Mouse (Mus musculus) embryonic fibroblast, embryonic 13.5 days (primary cell): ENCODE measurements at regions not wholly inside any gene's neighbourhood (a gene's known extent, or its start where the extent isn't known, plus 50 kb on each side); places are given as distances from the start of the nearest gene placed in this dataset.

Experiments used
- H3K27ac ChIP-seq: 2 replicates; pipeline ENCODE4 v1.5.1; 2012; ENCODE audit warnings: low read length, control low read depth, inconsistent platforms; ENCODE audit not compliant: insufficient read depth
- H3K4me1 ChIP-seq: 2 replicates; pipeline ENCODE4 v1.6.1; 2011; ENCODE audit warnings: low read length; ENCODE audit not compliant: control insufficient read depth, insufficient read depth
- H3K4me3 ChIP-seq: 2 replicates; pipeline ENCODE4 v1.5.1; 2011; ENCODE audit warnings: mild to moderate bottlenecking, control low read depth, low read length; ENCODE audit not compliant: insufficient read depth
- CTCF ChIP-seq: IDR thresholded peaks from 2 replicates; pipeline ENCODE4 v1.5.1; 2011; ENCODE audit warnings: mild to moderate bottlenecking, control low read depth, low read length, moderate library complexity, borderline replicate concordance; ENCODE audit not compliant: insufficient read depth
- POLR2A ChIP-seq: IDR thresholded peaks from 2 replicates; pipeline ENCODE4 v1.6.1; 2011; ENCODE audit warnings: low read depth, mild to moderate bottlenecking, control low read depth, low read length, moderate library complexity

DNA sequence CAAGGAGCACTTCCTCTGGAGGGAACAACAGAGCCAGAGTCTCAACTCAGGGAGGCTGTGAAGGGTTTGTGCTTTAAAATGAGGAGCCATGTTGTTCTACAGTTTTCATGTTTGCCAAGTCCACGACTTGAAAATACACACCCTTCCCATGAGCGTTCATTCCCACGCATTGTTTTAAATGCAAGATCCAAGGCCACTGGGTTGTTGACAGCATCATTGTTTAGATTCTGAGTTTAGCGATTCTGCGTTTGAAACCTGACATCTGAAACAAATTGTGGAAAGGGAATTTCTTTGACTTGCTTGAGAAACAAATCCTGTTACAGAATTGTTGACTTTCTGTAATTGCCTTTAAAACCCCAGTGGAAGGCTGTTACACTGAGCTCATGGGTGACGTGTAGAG, 248.0 kb downstream of the Irs2 start:
- TF ChIP-seq POLR2A = no peak
- TF ChIP-seq CTCF = no peak
- Histone ChIP-seq H3K4me3 (no peak overlapping the region), H3K4me1 (peaks cover 2% of the 10 kb centered on the region; the same call in 1 of the 2 replicates), H3K27ac (no peak overlapping the region)

DNA sequence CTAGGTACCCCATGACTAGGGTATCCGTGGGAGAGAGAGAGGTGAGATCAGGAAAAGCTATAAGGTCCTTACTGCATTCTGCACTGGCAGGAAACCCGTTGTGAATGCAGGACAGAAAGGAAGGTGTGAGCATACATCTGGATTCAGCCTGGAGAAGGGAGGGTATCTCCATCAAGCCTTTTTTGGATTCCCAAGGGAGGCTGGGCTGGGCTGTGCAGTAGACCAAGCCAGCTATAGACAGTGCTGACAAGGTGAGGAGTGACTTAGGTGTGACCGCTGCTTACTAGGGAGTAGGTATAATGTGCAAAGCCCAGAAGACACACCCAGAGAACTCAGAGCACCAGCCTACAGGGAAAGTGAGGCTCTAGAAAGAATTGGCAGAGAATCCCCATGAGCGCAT, 250.1 kb downstream of the Irs2 start:
- Histone ChIP-seq H3K4me1 (peaks cover 2% of the 10 kb centered on the region; the same call in 1 of the 2 replicates), H3K27ac (no peak overlapping the region), H3K4me3 (no peak overlapping the region)
- no peak for TF ChIP-seq CTCF
- no peak for TF ChIP-seq POLR2A

DNA sequence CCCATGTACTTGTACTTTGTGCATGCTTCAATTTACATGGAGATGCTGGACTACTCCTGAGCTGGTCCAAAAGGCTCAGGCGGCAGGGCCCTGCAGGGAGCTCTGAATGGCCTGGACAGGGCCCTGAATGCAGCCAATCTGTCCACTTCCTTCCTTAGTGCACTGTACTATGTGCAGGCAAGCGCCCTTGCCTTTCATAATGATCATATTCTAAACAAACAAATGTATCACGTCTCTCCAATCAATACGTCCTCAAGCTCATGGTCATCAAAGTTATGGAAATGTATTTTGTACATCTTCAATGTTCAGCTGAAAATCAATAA, 253.3 kb downstream of the Irs2 start:
- Histone ChIP-seq H3K4me3 (no peak overlapping the region), H3K27ac (no peak overlapping the region), H3K4me1 (no peaks in the 10 kb centered on the region)
- TF ChIP-seq CTCF (no peak), POLR2A (no peak)

DNA sequence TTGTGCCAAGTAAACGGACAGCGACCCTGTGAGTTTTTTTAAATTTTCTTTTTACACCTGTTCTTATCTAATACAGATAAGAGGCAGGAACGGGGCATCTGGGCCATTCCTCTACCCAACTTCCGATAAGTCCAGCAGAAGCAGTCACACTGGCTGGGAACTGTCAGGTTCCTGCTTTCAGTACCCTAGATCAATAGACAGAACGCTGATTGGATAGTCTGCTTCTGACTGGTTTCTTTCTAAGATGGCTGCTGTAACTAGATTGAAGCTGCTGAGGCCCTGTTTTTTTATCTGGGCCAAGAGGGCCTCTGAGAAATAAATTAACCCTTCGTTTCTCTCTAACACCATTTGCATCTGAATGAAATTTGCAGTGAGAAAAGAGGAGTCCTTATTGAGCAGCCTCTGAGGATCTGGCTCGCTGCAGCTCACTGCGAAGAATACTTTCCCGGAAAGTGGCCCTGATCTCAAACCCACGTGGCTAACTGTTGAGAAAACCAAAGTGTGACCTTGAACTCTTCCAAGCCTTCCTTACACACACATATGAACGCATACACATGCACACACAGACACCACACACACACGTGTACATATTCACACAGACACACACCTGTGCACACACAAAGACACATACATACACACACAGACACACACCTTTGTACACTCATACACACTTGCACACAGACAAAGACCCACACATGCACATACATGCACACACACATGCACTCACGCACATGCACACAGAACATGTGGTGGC, 253.8 kb downstream of the Irs2 start:
- TF ChIP-seq POLR2A (no peak), CTCF (no peak)
- no peak overlapping the region for H3K4me3 ChIP-seq
- no peak overlapping the region for H3K27ac ChIP-seq
- no peaks in the 10 kb centered on the region for H3K4me1 ChIP-seq

DNA sequence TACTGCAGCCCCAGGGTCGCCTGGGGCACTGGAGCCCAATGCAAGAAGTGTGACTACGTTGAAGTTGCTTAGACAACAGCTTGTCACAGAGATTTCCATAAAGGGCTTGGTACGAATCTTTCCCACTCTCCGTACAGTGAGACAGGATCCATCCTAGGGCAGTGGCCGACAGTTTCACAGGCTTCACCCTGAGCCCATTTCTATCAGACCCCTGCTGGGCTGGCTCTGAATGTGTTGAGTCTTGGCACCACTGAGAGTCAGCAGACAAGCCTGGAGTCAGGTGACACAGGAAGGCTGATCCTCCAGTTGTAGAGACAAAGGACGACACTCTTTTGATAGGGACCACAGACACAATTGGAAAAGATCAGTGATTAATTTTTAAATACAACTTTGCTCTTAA, 255.2 kb downstream of the Irs2 start:
- H3K4me1 ChIP-seq = no peaks in the 10 kb centered on the region
- H3K4me3 ChIP-seq = no peak overlapping the region
- no peak overlapping the region for H3K27ac ChIP-seq
- TF ChIP-seq CTCF (no peak), POLR2A (no peak)

DNA sequence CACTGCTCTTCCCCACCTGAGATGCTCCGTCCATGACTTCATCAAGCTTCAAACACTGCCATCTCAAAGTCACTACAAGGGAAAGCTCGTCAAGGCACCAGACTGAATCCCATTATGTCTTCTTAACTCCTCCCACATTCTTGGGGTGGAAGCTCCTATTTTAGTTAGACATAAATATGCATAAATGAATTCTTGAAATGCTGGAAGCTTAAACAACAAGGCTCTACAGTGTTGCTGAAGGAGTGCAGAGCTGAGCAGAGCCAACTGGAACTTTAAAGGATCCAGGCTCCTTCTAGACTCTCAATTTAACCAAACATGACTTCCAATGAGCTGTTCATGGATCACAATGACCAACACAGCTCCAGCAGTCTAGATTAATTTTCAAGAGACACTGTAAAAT, 261.1 kb downstream of the Irs2 start:
- TF ChIP-seq CTCF (no peak), POLR2A (no peak)
- Histone ChIP-seq H3K4me3 (no peak overlapping the region), H3K27ac (no peak overlapping the region), H3K4me1 (peaks cover 3% of the 10 kb centered on the region; the same call in 1 of the 2 replicates)

DNA sequence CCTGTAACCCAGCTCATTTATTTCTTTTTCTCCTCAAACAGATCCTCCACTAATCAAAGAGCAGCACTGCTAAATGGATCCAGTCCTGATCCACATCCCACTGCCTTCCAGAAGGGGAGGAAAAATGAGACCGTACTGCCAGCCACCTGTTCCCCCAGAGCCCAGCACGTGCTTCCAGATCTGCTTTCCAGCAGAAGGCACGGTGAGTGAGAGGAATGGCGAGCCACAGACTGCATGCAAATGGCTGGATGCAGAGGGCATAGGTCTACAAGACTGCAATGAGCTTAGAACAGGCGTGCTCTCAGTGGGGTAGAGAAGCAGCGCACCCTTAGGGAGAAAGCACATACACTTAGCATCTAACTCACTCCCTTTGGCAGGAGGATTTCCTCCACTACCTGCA, 265.0 kb downstream of the Irs2 start:
- Histone ChIP-seq H3K27ac (no peak overlapping the region), H3K4me3 (no peak overlapping the region), H3K4me1 (peaks cover 3% of the 10 kb centered on the region; the same call in 1 of the 2 replicates)
- TF ChIP-seq CTCF (no peak), POLR2A (no peak)

DNA sequence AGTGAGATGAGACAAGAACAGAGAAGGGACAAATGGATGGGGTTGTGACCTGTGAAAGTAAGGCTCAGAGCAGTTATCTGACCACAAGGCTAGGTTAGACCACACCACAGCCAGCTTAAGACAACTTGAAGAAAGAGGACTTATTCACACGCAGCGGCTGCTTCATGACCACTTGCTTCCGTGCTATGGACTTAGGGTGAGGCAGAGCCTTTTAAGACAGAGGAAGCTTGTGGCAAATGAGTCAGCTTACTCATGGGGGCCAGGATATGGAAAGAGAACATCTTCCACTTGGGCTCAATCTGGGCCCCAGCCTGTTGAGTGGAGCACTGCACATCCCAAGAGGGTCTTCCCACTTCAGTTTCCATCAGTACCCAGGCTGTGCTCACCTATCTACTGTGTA, 267.4 kb downstream of the Irs2 start:
- TF ChIP-seq CTCF = no peak
- no peak for TF ChIP-seq POLR2A
- no peaks in the 10 kb centered on the region for H3K4me1 ChIP-seq
- no peak overlapping the region for H3K27ac ChIP-seq
- H3K4me3 ChIP-seq = no peak overlapping the region

DNA sequence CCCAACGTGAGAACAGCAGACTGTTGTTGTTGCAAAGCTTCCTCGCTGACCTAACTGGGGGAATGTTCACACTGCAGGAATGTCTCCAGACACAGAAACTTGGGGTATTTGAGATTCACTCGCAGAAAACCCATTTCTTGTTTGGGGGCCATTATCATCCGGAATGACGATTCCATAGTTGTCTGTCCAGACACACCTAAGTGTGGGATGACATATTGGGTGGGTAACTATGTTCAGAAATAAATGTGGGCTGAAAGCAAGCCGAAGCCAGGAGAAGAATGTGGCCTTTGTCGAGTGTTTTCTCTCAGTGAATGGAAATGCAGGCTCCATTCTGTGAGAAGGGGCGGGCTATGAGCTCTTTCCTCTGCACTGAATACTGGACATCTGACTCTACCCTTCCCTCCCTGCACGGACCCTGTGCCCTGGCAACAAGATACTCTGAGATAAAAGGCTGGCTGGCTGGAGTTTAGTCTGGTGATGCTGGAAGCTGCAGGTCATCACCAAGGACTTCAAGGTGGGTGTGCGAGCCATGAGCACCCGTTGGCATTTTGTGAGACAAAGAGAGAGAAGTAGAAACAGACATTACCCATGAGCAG, 269.7 kb downstream of the Irs2 start:
- no peaks in the 10 kb centered on the region for H3K4me1 ChIP-seq
- no peak overlapping the region for H3K4me3 ChIP-seq
- no peak for TF ChIP-seq CTCF
- H3K27ac ChIP-seq = no peak overlapping the region

DNA sequence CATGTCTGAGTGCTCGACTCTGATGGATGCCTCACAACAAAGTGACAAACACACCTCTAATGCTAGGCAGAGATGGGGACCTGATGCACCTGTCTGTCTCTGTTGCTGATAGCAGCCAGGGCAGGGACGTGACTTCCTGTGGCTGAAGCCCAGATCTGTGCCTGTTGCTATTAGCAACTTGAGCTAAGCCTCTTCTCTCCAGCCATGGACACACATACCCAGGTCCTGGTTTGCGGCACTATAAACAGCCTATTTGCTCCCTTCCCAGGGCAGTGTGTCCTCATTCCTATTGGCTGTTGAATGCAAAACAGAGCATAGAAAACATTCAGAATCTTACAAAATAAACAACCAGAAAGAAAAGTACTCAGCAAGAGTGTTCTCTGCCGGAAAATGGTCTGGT, 273.5 kb downstream of the Irs2 start:
- Histone ChIP-seq H3K4me1 (no peaks in the 10 kb centered on the region), H3K4me3 (no peak overlapping the region), H3K27ac (no peak overlapping the region)
- no peak for TF ChIP-seq POLR2A
- TF ChIP-seq CTCF = no peak
